Mouse (Mus musculus): ENCODE measurements around the gene Tbc1d22b. TPM values are rescaled to one million over a fixed set of nuclear protein-coding genes. Genes with fewer than 3 reads are reported as not detected.
"Not testable (repeated sequence)": the region's sequence is repeated elsewhere in the genome, so short reads cannot be mapped to it uniquely, and the experiment has no call there.

Gene Tbc1d22b
- total RNA-seq (2021): 10 to 100 TPM; 11.9 to 12.5 TPM

DNA sequence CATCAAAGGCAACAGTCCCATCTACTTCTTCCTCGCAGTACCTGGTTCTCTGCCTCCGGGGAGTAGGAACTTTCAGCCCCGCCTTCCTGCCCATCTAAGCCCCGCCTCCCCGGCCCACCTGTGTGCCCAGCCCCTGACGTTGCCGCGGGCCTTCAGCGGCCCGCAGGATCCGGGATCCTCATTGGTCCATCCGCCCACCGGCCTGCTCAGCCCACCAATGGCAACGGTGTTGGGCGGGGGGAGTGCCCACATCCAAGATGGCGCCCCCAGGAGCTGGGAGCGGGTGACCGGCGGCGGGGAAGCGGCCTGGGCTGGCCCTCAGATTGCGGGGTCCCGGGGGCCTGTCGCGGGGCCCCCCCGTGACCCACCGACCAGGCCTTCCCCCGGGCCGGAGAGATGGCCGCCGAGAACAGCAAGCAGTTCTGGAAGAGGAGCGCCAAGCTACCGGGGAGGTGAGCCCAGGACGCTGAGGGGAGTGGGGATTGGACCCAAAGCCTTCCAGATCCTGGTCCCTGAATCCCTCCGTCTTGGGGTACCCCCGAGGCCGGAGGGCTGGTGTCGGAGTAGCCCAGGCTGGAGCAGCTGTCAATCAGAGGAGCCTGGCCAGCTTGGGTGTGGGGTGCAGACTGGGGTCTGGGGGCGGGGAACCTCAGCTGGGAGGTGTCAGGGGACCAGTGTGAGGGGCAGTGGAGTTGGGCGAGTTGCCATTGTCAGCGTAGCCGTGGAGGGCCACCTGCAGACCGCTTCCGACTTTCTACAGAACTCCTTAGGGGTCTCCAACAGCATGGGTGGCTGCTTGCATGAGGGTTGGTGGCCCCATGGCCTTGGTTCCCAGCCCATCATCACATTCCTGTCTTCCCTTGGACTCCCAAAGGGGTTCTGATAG lies at the start of gene Tbc1d22b, which contains the start of gene Gm17657:
Gene Tbc1d22b (plus strand): TSS at position 243 of the 886 bp plus-strand sequence.
Gene Gm17657 (minus strand): TSS at position 96 of the 886 bp plus-strand sequence.
- DNase-seq: peak; percentile 89
- intact Hi-C loops (cut with DNase I): no loop called here

DNA sequence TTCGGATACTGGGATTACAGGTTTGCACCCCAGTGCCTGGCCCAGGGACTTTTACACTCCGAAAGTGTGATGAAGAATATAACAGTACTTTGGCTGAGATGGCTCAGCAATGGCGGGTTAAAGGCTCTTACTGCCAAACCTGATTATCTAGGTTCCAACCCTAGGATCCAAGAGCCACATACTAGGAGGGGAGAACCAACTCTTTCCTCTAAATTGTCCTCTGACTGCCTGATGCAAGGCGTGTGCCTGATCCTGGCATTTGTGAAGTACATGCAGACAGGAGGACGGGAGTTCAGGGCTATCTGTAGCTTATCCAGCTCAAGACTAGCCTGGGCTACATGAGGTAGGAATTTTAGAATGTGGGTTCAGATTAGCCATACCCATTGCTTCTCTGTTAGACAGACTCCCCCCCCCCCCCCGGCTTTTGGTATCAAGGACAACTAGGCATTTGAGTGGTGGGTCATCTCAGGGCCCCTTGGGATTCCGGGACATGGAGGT lies 49.3 kb upstream of the Tbc1d22b start:
- DNase-seq: no peak
- intact Hi-C loops (cut with DNase I): no loop called here

DNA sequence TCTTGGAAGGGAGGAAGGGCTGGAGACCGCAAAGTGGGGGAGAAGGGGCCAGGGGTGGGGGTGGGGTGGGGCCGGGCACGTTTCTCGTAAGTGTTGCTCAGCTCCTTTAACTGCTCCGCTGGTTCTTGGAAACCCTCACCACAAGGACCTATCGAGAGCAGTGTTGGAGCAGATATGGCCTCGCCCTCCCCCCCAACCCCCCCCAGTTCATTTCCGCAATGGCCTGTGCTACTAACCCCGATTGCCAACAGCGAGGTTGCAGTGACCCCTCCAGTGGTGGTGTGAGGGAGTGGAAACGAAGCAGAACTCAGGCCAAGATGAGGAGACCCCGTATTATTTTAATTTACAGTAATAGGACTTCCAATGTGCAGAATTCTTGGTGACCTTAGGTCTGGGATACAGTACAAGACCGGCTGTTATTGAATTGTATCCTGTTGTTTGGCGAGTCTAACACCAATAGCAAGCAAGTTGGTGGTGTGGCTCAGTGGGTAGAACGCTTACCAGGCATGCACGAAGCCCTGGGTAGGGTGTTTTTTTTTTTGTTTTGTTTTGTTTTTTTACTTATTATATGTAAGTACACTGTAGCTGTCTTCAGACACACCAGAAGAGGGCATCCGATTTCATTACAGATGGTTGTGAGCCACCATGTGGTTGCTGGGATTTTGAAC lies 48.6 kb upstream of the Tbc1d22b start:
- DNase-seq: no peak
- intact Hi-C loops (cut with DNase I): no loop called here

DNA sequence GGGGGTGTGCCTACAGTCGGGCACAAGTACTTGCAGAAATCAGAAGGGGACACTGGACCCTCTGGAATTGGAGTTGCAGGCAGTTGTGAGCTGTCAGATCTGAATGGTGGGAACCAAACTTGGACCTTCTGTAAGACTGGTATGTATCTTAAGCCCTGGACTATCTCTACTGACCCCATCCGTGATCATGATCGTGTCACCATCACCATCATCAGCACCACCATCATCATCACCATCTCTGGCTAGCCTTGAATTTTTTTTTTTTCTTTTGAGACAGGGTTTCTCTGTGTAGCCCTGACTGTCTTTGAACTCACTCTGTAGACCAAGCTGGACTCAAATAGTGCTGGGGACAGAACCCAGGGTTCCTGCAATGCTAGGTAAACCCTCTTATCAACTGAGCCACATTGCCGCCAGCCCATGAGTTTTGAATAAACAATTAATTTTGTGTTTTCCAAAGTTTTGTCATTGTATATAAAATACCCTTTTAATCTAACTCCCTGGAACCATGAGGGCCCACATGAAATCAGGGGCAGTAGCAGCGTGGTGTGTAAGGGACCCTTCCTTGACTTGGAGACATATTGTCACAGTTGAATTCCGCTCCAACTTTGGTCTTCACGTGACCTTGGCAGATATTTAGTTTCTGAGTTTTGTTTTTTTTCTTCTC lies 47.4 kb upstream of the Tbc1d22b start:
- no peak for DNase-seq
- intact Hi-C loops (cut with DNase I): no loop called here

DNA sequence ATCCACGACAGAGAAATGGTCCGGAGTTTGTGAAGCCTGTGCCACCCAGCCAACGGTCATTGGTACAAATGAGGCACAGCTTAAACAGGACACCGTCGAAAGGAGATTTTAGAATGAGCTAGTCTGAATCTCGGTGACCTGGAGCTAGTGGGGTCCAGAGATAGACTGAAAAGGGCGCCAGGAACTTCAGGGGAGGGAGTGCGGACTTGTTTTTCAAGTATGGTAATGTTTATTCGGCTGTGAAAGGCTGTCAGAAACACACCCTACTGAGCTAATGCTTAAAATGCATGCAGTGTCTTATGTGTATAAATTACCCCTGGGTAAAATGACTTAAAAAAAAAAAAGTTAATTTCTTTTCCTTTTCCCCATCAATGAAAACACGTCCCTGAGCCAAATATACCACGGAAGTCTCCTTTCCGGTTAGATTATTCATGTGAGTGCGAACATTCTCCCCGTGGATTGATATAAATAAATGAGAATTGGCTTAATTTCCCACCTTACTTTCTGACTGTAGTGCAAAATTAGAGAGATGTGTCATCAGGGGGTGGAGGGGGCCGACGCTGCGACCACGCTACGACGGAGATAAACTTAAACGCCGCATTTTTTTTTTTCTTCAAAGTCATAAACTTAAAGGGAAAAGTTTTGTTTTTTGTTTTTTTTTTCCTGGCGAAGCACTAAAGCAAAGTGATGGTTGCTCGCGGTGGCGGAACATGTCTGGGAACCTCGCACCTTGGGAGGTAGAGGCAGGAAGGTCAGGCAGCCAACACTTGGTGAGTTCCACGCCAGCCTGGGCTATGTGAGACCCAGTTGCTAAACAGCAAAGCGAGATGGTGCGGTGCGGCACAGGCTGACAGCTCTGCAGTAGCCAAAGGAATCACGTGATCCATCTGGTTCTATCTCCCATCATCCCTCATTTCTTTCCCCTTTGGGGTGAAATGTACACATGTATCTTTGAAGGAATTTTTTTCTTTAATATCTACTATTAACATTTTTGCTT lies 46.6 kb upstream of the Tbc1d22b start:
- intact Hi-C loops (cut with DNase I): no loop called here

GRCm38 (mm10) chr17:29503700-29504099 lies 45.9 kb upstream of the Tbc1d22b start:
- intact Hi-C loops (cut with DNase I): no loop called here
- no peak for DNase-seq

More for the DNA sequence above, 46.6 kb upstream of the Tbc1d22b start:
- DNase-seq: no peak

GRCm38 (mm10) chr17:29508927-29509608 lies 40.5 kb upstream of the Tbc1d22b start:
- DNase-seq: no peak
- intact Hi-C loops (cut with DNase I): no loop called here

DNA sequence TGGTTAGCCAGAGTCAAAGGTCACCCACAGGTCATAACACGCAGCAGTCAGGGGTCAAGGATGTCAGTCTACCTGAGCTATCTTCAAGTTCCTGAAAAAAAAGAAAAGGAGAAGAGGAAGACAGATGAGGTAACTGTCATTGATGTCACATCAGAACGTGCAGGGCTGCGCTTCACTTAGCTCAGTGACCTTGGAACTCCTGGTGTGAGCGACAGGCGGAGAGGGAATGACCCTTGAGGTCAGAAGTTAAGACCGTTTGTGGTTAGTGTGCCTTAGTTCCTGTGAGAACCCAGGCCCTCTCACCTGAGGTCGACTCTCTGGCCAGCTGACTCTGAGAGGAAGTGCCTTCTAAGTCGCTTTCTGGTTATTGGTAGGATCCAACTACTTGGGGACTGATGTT lies 38.9 kb upstream of the Tbc1d22b start:
- DNase-seq: no peak
- intact Hi-C loops (cut with DNase I): loop anchor here (5.0 kb wide), 2 partner anchors 243 to 333 kb away; partner anchors contain the start of gene BC004004

- intact Hi-C loops (cut with DNase I): loop anchor here (5.0 kb wide), 2 partner anchors 246 to 336 kb away; partner anchors contain the start of gene BC004004
Measured at GRCm38 (mm10) chr17:29513044-29513730, 36.4 kb upstream of the Tbc1d22b start.

GRCm38 (mm10) chr17:29514435-29514834 lies 35.1 kb upstream of the Tbc1d22b start:
- peak; percentile 84 to 87 for DNase-seq

More at GRCm38 (mm10) chr17:29513044-29513730, 36.4 kb upstream of the Tbc1d22b start:
- DNase-seq: peak; percentile 61 to 63

GRCm38 (mm10) chr17:29518665-29519064 lies 30.9 kb upstream of the Tbc1d22b start:
- intact Hi-C loops (cut with DNase I); DNase-seq: not testable (repeated sequence)

More at GRCm38 (mm10) chr17:29514435-29514834, 35.1 kb upstream of the Tbc1d22b start:
- intact Hi-C loops (cut with DNase I): loop anchor here (1.0 to 5.0 kb wide), 5 partner anchors 22 to 337 kb away; partner anchors contain the start of gene BC004004

DNA sequence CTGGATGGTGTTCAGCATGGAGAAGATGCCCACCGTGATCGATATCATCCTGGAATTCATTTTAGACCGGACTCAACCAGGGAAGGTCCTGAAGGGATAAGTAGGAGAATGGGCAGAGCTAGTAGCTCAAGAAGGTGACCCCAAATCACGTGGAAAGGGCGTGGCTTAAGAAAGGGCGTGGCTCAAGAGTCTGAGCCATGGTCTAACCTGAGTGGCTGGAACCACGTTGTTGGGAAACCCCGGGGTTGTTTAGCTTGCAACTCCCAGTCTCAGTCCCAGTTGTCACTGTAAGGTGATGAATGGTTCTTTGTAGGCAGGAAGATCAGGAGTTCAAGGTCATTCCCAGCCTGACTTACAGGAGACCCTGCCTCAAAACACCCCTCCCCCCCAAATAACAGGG lies 29.9 kb upstream of the Tbc1d22b start:
- no peak for DNase-seq
- intact Hi-C loops (cut with DNase I): no loop called here

GRCm38 (mm10) chr17:29525613-29526012 lies 24.0 kb upstream of the Tbc1d22b start:
- intact Hi-C loops (cut with DNase I): no loop called here
- DNase-seq: no peak

GRCm38 (mm10) chr17:29528568-29529187 lies 20.9 kb upstream of the Tbc1d22b start:
- DNase-seq: no peak
- intact Hi-C loops (cut with DNase I): no loop called here

DNA sequence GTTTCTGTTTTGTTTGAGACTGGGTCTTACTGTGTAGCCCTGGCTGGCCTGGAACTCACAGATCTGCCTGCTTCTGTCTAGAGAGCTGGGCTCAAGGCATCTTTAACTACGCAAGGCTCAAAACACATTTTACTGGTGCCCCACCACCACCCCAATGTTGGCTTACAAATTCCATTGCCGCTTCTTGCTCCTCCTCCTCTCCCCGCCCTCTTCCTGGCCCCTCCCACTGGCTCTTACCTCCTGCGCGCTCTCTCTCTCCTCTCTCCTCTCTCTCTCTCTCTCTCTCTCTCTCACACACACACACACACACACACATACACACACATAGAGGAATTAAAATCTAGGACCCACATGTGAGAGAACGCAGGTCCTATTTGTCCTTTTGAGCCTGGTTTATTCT lies 19.1 kb upstream of the Tbc1d22b start:
- intact Hi-C loops (cut with DNase I): no loop called here
- no peak for DNase-seq

- intact Hi-C loops (cut with DNase I): no loop called here
- DNase-seq: no peak
Measured at GRCm38 (mm10) chr17:29531278-29531677, 18.3 kb upstream of the Tbc1d22b start.

- no peak for DNase-seq
- intact Hi-C loops (cut with DNase I): no loop called here
Measured at GRCm38 (mm10) chr17:29531757-29532384, 17.7 kb upstream of the Tbc1d22b start.
